11 mouse cellular contexts compared by ENCODE assay signal in genomic region chr17:52162559-52163397, GRCm38 (mm10).
A peak's percentile ranks its signal among the peaks of the same experiment; 100 is the strongest.
DNase-seq lines count a peak whose midpoint lies in the region; ATAC-seq lines count a peak whose summit lies in the region.
"Had no signal": no experiment of that assay in that cellular context is flagged by ENCODE, and none has a peak within 500 bp of the region (broad histone marks: within the 10 kb centered on the region; RNA-seq: fewer than 3 reads in every experiment).

No protein-coding gene starts in this region.

- no peaks in the 10 kb centered on the region for H3K27me3 ChIP-seq in hindbrain, embryonic 12.5 days
- no peaks in the 10 kb centered on the region for H3K27me3 ChIP-seq in forebrain, embryonic 12.5 days
- H3K27me3 ChIP-seq: embryonic facial prominence, embryonic 15.5 days had no signal

- H3K4me2 ChIP-seq in hindbrain, embryonic 12.5 days (replicated peaks) = no peak overlapping the region
- H3K4me2 ChIP-seq in forebrain, embryonic 12.5 days = no peak overlapping the region
- H3K4me2 ChIP-seq: embryonic facial prominence, embryonic 15.5 days; lung, embryonic 14.5 days had no signal

- no peaks in the 10 kb centered on the region for H3K4me1 ChIP-seq in hindbrain, embryonic 12.5 days
- H3K4me1 ChIP-seq in forebrain, embryonic 12.5 days = no peaks in the 10 kb centered on the region
- H3K4me1 ChIP-seq: embryonic facial prominence, embryonic 15.5 days had no signal

- H3K36me3 ChIP-seq in hindbrain, embryonic 12.5 days = no peaks in the 10 kb centered on the region
- H3K36me3 ChIP-seq in forebrain, embryonic 12.5 days (replicated peaks) = no peaks in the 10 kb centered on the region
- H3K36me3 ChIP-seq: embryonic facial prominence, embryonic 15.5 days had no signal

- no peak overlapping the region for H3K27ac ChIP-seq in hindbrain, embryonic 12.5 days
- no peak overlapping the region for H3K27ac ChIP-seq in forebrain, embryonic 12.5 days
- H3K27ac ChIP-seq: embryonic facial prominence, embryonic 15.5 days had no signal

- H3K4me3 ChIP-seq in hindbrain, embryonic 12.5 days = no peak overlapping the region
- no peak overlapping the region for H3K4me3 ChIP-seq in forebrain, embryonic 12.5 days (replicated peaks)
- H3K4me3 ChIP-seq: embryonic facial prominence, embryonic 15.5 days had no signal

- whole genome bisulfite sequencing in hindbrain, embryonic 12.5 days = 91% methylated on average over 10 of the region's 10 CpGs
- 93% methylated on average over 10 of the region's 10 CpGs for WGBS in forebrain, embryonic 12.5 days

- no peaks in the 10 kb centered on the region for H3K9me3 ChIP-seq in hindbrain, embryonic 12.5 days (replicated peaks)
- no peaks in the 10 kb centered on the region for H3K9me3 ChIP-seq in forebrain, embryonic 12.5 days
- H3K9me3 ChIP-seq: embryonic facial prominence, embryonic 15.5 days had no signal

- peak; percentile 94 for DNase-seq in CD4-positive, CD25-positive, alpha-beta regulatory T cell, adult 2 months (ENCODE audit: low read depth, low spot score)
- DNase-seq in naive thymus-derived CD4-positive, alpha-beta T cell, adult 2 months (ENCODE audit: low read depth) = peak; percentile 95
- peak; percentile 85 for DNase-seq in thymus, postnatal 0 days (ENCODE audit: low spot score)
- DNase-seq in layer of hippocampus, adult 9-10 months (ENCODE audit: low spot score) = no peak
- DNase-seq: cerebellum, postnatal 14 days; lung, embryonic 14.5 days had no signal

- peak; percentile 92 for ATAC-seq in activated CD4-positive, CD25-positive, alpha-beta regulatory T cell, adult 4 months
- no peak for ATAC-seq in hindbrain, embryonic 12.5 days (ENCODE audit: low FRiP score)
- ATAC-seq in forebrain, embryonic 12.5 days (ENCODE audit: low FRiP score) = no peak
- ATAC-seq: intestine, postnatal 0 days had no signal

- H3K9ac ChIP-seq in hindbrain, embryonic 12.5 days = no peak overlapping the region
- H3K9ac ChIP-seq in forebrain, embryonic 12.5 days = no peak overlapping the region
- H3K9ac ChIP-seq: embryonic facial prominence, embryonic 15.5 days; lung, embryonic 14.5 days had no signal
